Mouse (Mus musculus): ENCODE measurements at regions not wholly inside any gene's neighbourhood (a gene's known extent, or its start where the extent isn't known, plus 50 kb on each side); places are given as distances from the start of the nearest gene placed in this dataset.

- no peaks in the 10 kb centered on the region for H3K36me3 ChIP-seq (ENCODE audit: insufficient read depth)
- H3K4me3 ChIP-seq (ENCODE audit: low read depth, low read length) = no peak overlapping the region
- 75% methylated on average over 3 of the region's 3 CpGs for WGBS
- no peak overlapping the region for H3K4me2 ChIP-seq
- H3K9ac ChIP-seq = no peak overlapping the region
- no peak overlapping the region for H3K27ac ChIP-seq (ENCODE audit: low read depth)
- H3K4me1 ChIP-seq (ENCODE audit: insufficient read depth) = no peaks in the 10 kb centered on the region
- no peaks in the 10 kb centered on the region for H3K27me3 ChIP-seq (ENCODE audit: insufficient read depth, low read length)
- TF ChIP-seq CTCF (IDR thresholded peaks at IDR 0.05; ENCODE audit: low read depth) = no peak
- ATAC-seq (ENCODE audit: insufficient read depth) = no peak
- DNase-seq = no peak
- H3K9me3 ChIP-seq (ENCODE audit: low read depth, low read length) = no peaks in the 10 kb centered on the region
These were observed 444.9 kb upstream of the Tnp1 start for GRCm38 (mm10) chr1:73460598-73460997.

- WGBS = 77% methylated on average over 13 of the region's 13 CpGs
- TF ChIP-seq CTCF (IDR thresholded peaks at IDR 0.05; ENCODE audit: low read depth) = no peak
These were observed 444.2 kb upstream of the Tnp1 start for GRCm38 (mm10) chr1:73459754-73460534.

DNA sequence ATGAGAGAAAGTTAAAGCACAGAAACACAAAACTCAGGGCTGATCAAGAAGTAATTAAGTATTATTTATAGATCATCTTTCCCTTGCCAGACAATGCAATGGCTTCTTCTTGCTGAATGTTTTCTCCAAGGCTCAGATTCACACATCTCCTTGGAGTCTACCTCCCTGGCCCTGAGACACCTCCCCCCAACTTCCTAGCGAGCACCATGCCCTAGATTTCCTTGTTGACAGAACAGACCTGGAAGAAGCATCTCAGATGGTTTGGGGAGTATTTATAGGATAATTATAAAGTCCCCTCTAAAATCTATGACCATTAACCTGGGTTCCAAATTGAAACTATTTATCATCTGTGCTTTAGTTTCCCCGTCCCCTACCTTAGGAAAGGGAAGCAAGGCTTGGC is 441.6 kb upstream of the Tnp1 start:
- H3K9ac ChIP-seq = no peak overlapping the region
- no peaks in the 10 kb centered on the region for H3K9me3 ChIP-seq (ENCODE audit: low read depth, low read length)
- TF ChIP-seq CTCF (IDR thresholded peaks at IDR 0.05; ENCODE audit: low read depth) = no peak
- no peaks in the 10 kb centered on the region for H3K36me3 ChIP-seq (ENCODE audit: insufficient read depth)
- 74% methylated on average over 2 of the region's 2 CpGs for WGBS
- DNase-seq (no peak), ATAC-seq (ENCODE audit: insufficient read depth) (no peak)
- no peak overlapping the region for H3K4me3 ChIP-seq (ENCODE audit: low read depth, low read length)
- no peak overlapping the region for H3K27ac ChIP-seq (ENCODE audit: low read depth)
- no peaks in the 10 kb centered on the region for H3K4me1 ChIP-seq (ENCODE audit: insufficient read depth)
- H3K4me2 ChIP-seq = no peak overlapping the region
- H3K27me3 ChIP-seq (ENCODE audit: insufficient read depth, low read length) = no peaks in the 10 kb centered on the region

More at GRCm38 (mm10) chr1:73459754-73460534, 444.2 kb upstream of the Tnp1 start:
- ATAC-seq (ENCODE audit: insufficient read depth) (no peak), DNase-seq (no peak)
- Histone ChIP-seq H3K4me3 (ENCODE audit: low read depth, low read length) (no peak overlapping the region), H3K4me2 (no peak overlapping the region), H3K27me3 (ENCODE audit: insufficient read depth, low read length) (no peaks in the 10 kb centered on the region), H3K4me1 (ENCODE audit: insufficient read depth) (no peaks in the 10 kb centered on the region), H3K36me3 (ENCODE audit: insufficient read depth) (no peaks in the 10 kb centered on the region), H3K9me3 (ENCODE audit: low read depth, low read length) (no peaks in the 10 kb centered on the region), H3K27ac (ENCODE audit: low read depth) (no peak overlapping the region), H3K9ac (no peak overlapping the region)

GRCm38 (mm10) chr1:73456359-73457062 is 440.8 kb upstream of the Tnp1 start:
- no peaks in the 10 kb centered on the region for H3K4me1 ChIP-seq (ENCODE audit: insufficient read depth)
- H3K4me2 ChIP-seq = no peak overlapping the region
- DNase-seq = no peak
- H3K4me3 ChIP-seq (ENCODE audit: low read depth, low read length) = no peak overlapping the region
- H3K9ac ChIP-seq = no peak overlapping the region
- H3K36me3 ChIP-seq (ENCODE audit: insufficient read depth) = no peaks in the 10 kb centered on the region
- no peak overlapping the region for H3K27ac ChIP-seq (ENCODE audit: low read depth)
- 46% methylated on average over 8 of the region's 8 CpGs for WGBS
- no peak for ATAC-seq (ENCODE audit: insufficient read depth)
- no peaks in the 10 kb centered on the region for H3K27me3 ChIP-seq (ENCODE audit: insufficient read depth, low read length)
- H3K9me3 ChIP-seq (ENCODE audit: low read depth, low read length) = no peaks in the 10 kb centered on the region
- no peak for TF ChIP-seq CTCF (IDR thresholded peaks at IDR 0.05; ENCODE audit: low read depth)

GRCm38 (mm10) chr1:73444216-73444890 is 428.6 kb upstream of the Tnp1 start:
- no peak for ATAC-seq (ENCODE audit: insufficient read depth)
- H3K4me1 ChIP-seq (ENCODE audit: insufficient read depth) = no peaks in the 10 kb centered on the region
- H3K27me3 ChIP-seq (ENCODE audit: insufficient read depth, low read length) = no peaks in the 10 kb centered on the region
- DNase-seq = no peak
- no peak overlapping the region for H3K9ac ChIP-seq
- H3K27ac ChIP-seq (ENCODE audit: low read depth) = no peak overlapping the region
- no peaks in the 10 kb centered on the region; the same call in 1 of the 2 replicates for H3K9me3 ChIP-seq (ENCODE audit: low read depth, low read length)
- no peak for TF ChIP-seq CTCF (IDR thresholded peaks at IDR 0.05; ENCODE audit: low read depth)
- no peaks in the 10 kb centered on the region for H3K36me3 ChIP-seq (ENCODE audit: insufficient read depth)
- no peak overlapping the region for H3K4me3 ChIP-seq (ENCODE audit: low read depth, low read length)
- 41% methylated on average over 6 of the region's 6 CpGs for WGBS
- H3K4me2 ChIP-seq = no peak overlapping the region

DNA sequence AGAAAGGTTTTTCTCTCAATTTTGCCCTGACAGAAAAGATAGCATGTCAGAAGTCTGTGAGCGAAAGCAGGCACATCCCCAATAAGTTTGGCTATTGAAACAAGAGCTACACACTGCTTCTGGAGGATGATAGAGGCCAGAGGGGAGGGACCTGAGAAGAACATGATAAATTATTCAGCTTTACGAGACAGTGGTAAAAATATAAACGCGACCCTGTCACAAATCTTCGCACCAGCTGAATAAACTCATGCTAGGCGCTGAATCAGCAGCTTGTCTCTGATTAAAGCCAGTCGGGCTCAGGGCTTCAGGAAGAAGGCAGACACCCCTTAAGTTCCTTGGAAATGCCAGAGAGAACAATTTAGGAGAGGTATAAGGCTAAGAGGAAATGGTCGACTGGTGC is 422.7 kb upstream of the Tnp1 start:
- Histone ChIP-seq H3K4me3 (ENCODE audit: low read depth, low read length) (no peak overlapping the region), H3K4me2 (no peak overlapping the region), H3K27ac (ENCODE audit: low read depth) (no peak overlapping the region), H3K9ac (no peak overlapping the region), H3K36me3 (ENCODE audit: insufficient read depth) (no peaks in the 10 kb centered on the region), H3K4me1 (ENCODE audit: insufficient read depth) (no peaks in the 10 kb centered on the region), H3K9me3 (ENCODE audit: low read depth, low read length) (no peaks in the 10 kb centered on the region; the same call in 1 of the 2 replicates), H3K27me3 (ENCODE audit: insufficient read depth, low read length) (no peaks in the 10 kb centered on the region)
- TF ChIP-seq CTCF (IDR thresholded peaks at IDR 0.05; ENCODE audit: low read depth) = no peak
- no peak for ATAC-seq (ENCODE audit: insufficient read depth)
- WGBS = 35% methylated on average over 8 of the region's 8 CpGs
- DNase-seq = peak; percentile 34

DNA sequence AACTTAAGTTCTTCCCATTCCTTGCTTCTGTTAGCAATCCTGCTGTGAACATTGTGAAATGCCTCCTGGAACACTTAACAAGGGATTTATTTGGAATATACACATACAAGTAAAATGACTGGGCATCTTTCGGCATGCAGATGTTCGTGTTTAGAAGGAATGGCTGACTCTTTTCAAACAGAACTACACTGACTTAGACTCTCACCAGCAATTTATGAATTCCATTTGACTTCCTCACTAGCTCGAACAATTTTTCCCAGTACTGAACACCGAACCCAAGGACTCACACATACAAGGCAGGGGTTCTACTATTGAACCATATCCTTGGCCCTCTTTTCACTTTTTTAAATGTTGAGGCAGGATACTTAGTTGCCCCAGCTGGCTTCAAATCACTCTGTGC is 412.4 kb upstream of the Tnp1 start:
- H3K27ac ChIP-seq (ENCODE audit: low read depth) = no peak overlapping the region

More for the DNA sequence above, 412.4 kb upstream of the Tnp1 start:
- ATAC-seq (ENCODE audit: insufficient read depth) = no peak
- Histone ChIP-seq H3K9me3 (ENCODE audit: low read depth, low read length) (no peaks in the 10 kb centered on the region), H3K27me3 (ENCODE audit: insufficient read depth, low read length) (no peaks in the 10 kb centered on the region), H3K36me3 (ENCODE audit: insufficient read depth) (no peaks in the 10 kb centered on the region), H3K4me3 (ENCODE audit: low read depth, low read length) (no peak overlapping the region), H3K9ac (no peak overlapping the region), H3K4me1 (ENCODE audit: insufficient read depth) (no peaks in the 10 kb centered on the region), H3K4me2 (no peak overlapping the region)
- 77% methylated on average over 4 of the region's 4 CpGs for WGBS
- no peak for DNase-seq
- TF ChIP-seq CTCF (IDR thresholded peaks at IDR 0.05; ENCODE audit: low read depth) = no peak

All from lung, embryonic 14.5 days (tissue).